Mouse (Mus musculus) right cerebral cortex, postnatal 25 days (tissue): ENCODE data around the gene Card14.

Experiments
- DNase-seq: peaks from one replicate; pipeline ENCODE4 v3.0.0; 2022

Card14 gene

GRCm38 (mm10) chr11:119304904-119305712 is 2.5 kb upstream of the Card14 start:
- DNase-seq: no peak

- DNase-seq: no peak
These were observed 558 bp upstream of the Card14 start for GRCm38 (mm10) chr11:119306762-119307657.

GRCm38 (mm10) chr11:119307916-119308315 is 348 bp downstream of the Card14 start:
- no peak for DNase-seq

- no peak for DNase-seq
These were observed 3.1 kb downstream of the Card14 start for GRCm38 (mm10) chr11:119310621-119311020.

- DNase-seq: no peak
These were observed 6.8 kb downstream of the Card14 start for GRCm38 (mm10) chr11:119314252-119314936.

GRCm38 (mm10) chr11:119316720-119317119 is 9.2 kb downstream of the Card14 start:
- DNase-seq: no peak

GRCm38 (mm10) chr11:119322521-119322920 is 15.0 kb downstream of the Card14 start:
- DNase-seq: no peak

- no peak for DNase-seq
These were observed 17.5 kb downstream of the Card14 start for GRCm38 (mm10) chr11:119325068-119325467.

- no peak for DNase-seq
These were observed 23.0 kb downstream of the Card14 start for GRCm38 (mm10) chr11:119330592-119330991.

- no peak for DNase-seq
These were observed 24.4 kb downstream of the Card14 start for GRCm38 (mm10) chr11:119331970-119332369.

- DNase-seq: no peak
These were observed 30.9 kb downstream of the Card14 start for GRCm38 (mm10) chr11:119338271-119339059.

GRCm38 (mm10) chr11:119339179-119339578 is 31.6 kb downstream of the Card14 start:
- DNase-seq: no peak

GRCm38 (mm10) chr11:119339637-119340036 is 32.1 kb downstream of the Card14 start:
- no peak for DNase-seq

- no peak for DNase-seq
These were observed 36.6 kb downstream of the Card14 start for GRCm38 (mm10) chr11:119344178-119344577.

GRCm38 (mm10) chr11:119344865-119345264 is 37.3 kb downstream of the Card14 start:
- DNase-seq: no peak

GRCm38 (mm10) chr11:119347125-119347524 is 39.6 kb downstream of the Card14 start:
- no peak for DNase-seq

GRCm38 (mm10) chr11:119352113-119352512 is 44.5 kb downstream of the Card14 start:
- no peak for DNase-seq

- DNase-seq: no peak
These were observed 46.4 kb downstream of the Card14 start for GRCm38 (mm10) chr11:119353946-119354345.

GRCm38 (mm10) chr11:119354798-119355442 is 47.4 kb downstream of the Card14 start:
- DNase-seq: no peak

GRCm38 (mm10) chr11:119355443-119356385 is 48.1 kb downstream of the Card14 start, which contains the start of the genes Sgsh and Slc26a11:
Gene Sgsh (minus strand): TSS chr11:119355536.
Gene Slc26a11 (plus strand): TSS chr11:119355557.
- DNase-seq: peak; percentile 80
